Mouse (Mus musculus) left cerebral cortex, adult 2 months (tissue): ENCODE data around the gene Epb41l5. TPM values are rescaled to one million over a fixed set of nuclear protein-coding genes. Genes with fewer than 3 reads are reported as not detected.

ENCODE experiments used
- DNase-seq, 2 experiments: peaks; one replicate each; pipeline ENCODE4 v3.0.0; 2021 to 2022; ENCODE audit warnings: low spot score in 2 of 2, mixed read lengths in 1 of 2; ENCODE audit errors: extremely low spot score in 1 of 2
- H3K27ac ChIP-seq: fragments of 200-600 bp; 2 replicates; pipeline ENCODE4 v1.8.1; 2022
- H3K4me3 ChIP-seq: fragments of 200-600 bp; 2 replicates; pipeline ENCODE4 v1.8.1; 2022
- CTCF ChIP-seq: fragments of 200-600 bp; IDR thresholded peaks from 2 replicates; pipeline ENCODE4 v1.8.1; 2022; ENCODE audit warnings: antibody characterized with exemption, mild to moderate bottlenecking, moderate library complexity
- intact Hi-C: fragments of 180-260 bp; cut with DNase I; formaldehyde crosslinking; loops from one replicate; pipeline ENCODE4 v1.15.1; 2025
- long read RNA-seq, 2 experiments: library from polyadenylated mRNA; stranded (forward); transcript quantifications; one replicate each; pipeline ENCODE4 v2.0.0; 2021; ENCODE audit warnings: borderline mapping rate in 2 of 2
- total RNA-seq, 2 experiments: library from RNA; stranded (reverse); gene quantifications; 2 replicates each; pipeline ENCODE4 v1.2.3; 2021

Gene Epb41l5
- 1 to 10 TPM; 5.8 to 6.8 TPM for total RNA-seq
- long read RNA-seq, experiment 1, full-length matches to known transcripts: 2 of 4 reads
- long read RNA-seq, experiment 1, partial matches to known transcripts: 0 of 4 reads
- long read RNA-seq, experiment 1, other reads (novel, unspliced or antisense): 2 of 4 reads
- long read RNA-seq, experiment 2: 0 reads

DNA sequence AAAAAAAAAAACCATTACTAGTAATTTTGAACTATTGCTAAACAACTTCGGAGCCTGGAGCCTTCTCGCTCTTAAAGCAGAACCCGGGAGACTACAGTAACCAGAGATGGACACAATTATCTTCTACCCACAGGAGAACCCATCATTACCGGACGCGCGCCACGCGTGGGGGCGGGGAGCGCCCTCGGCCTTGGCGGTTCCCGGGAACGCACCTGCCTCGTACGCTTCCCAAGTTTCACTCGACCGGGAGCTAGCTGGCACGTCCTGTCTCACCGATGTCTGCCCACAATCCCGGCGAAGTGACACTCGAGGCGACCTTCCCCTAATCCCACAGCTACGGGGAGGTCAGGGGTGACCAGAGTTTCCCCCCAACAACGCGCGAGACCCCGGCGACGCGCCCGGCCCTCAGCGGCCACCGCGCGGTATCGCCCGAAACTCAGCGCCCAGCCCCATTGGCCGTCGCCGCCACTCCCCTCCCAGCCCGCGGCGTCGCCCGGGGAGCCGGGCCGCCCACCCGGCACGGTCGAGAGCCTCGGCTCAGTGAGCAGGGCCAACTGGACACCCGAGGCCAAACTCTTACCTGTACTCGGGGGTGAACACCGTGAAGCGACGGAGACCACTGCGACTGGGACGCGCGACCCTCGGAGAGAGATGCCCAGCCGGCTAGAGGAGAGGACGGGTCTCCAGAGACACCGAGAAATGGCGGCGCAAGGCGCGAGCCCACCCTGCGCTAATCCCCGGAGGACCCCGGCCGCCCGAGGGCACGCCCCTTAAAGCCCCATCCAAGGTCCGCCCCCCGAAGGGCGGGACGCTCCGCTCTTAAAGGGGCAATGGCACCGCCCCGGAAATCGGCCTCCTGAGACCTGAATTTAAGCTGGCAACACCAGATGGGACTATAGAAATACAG is at the start of gene Epb41l5:
Epb41l5 (minus strand) TSS at position 796 of the 907 bp plus-strand sequence.
- no peak; the same call in 1 of the 2 replicates for TF ChIP-seq CTCF
- H3K4me3 ChIP-seq: peak within 1 kb of the TSS; percentile 77
- DNase-seq: peak; percentile 60 to 64
- peak within 1 kb of the TSS; percentile 40; the same call in 1 of the 2 replicates for H3K27ac ChIP-seq
- intact Hi-C loops: no loop called here

DNA sequence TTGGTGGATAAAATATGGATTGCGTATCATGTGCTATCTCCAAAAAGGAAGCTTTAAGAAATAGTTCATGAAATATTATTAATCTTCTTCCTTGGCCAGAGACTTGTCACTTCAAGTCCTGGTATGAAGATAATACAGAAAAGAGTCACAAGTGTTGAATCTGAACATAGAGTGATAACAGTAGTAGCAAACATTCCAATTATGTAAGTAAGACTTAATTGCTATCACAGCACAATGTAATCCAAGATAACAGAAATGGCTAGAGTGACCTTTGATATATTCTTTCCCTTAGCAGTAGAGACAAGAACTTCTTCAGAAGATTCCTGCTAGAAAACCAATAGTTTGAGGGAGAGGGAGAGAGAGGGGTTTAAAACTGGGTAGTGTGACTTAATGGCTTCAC is 48.1 kb upstream of the Epb41l5 start:
- Histone ChIP-seq H3K27ac (no peak overlapping the region), H3K4me3 (no peak overlapping the region)
- intact Hi-C loops: loop anchor here (10.0 kb wide), 1 partner anchor 228 kb away; no protein-coding TSS in a partner anchor
- DNase-seq: no peak
- TF ChIP-seq CTCF: no peak

GRCm38 (mm10) chr1:119685773-119686558 is 37.2 kb upstream of the Epb41l5 start:
- Histone ChIP-seq H3K27ac (no peak overlapping the region), H3K4me3 (no peak overlapping the region)
- no peak for DNase-seq
- intact Hi-C loops: no loop called here
- peak; percentile 12; the same call in 1 of the 2 replicates for TF ChIP-seq CTCF

DNA sequence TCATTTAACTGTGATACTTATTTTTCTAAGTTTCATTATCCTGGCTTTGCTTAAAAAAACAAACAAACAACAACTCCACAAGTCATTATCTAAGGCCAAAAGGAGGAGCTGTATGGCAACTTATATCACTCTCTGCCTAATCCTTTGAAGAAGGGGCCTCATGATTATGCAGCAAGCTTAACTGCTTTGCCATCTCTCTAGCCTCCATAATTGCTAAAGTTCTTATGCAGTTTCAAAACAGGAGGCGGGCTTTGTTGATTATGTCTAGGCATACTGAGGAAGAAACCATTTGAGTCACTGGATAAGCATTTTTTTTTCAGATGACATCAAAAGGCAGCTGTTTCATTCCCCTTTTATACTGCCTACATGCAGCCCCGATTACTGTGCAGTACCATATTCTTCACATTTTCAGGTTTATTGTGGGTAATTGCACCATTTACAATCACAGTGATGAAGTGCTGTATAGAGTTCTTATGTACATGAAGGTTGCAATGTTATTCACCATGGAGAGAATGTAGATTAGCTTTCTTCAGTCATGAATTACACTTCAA is 32.9 kb upstream of the Epb41l5 start:
- TF ChIP-seq CTCF: no peak
- intact Hi-C loops: no loop called here
- Histone ChIP-seq H3K27ac (no peak overlapping the region), H3K4me3 (no peak overlapping the region)
- DNase-seq: no peak

- DNase-seq: peak; percentile 15 to 22
- H3K4me3 ChIP-seq: no peak overlapping the region
- intact Hi-C loops: loop anchor here (1.0 to 5.0 kb wide), 2 partner anchors 127 to 588 kb away; no protein-coding TSS in a partner anchor
Measured at GRCm38 (mm10) chr1:119674984-119675383, 26.2 kb upstream of the Epb41l5 start.

GRCm38 (mm10) chr1:119666904-119667303 is 18.1 kb upstream of the Epb41l5 start:
- Histone ChIP-seq H3K27ac (no peak overlapping the region), H3K4me3 (no peak overlapping the region)
- TF ChIP-seq CTCF: no peak
- intact Hi-C loops: no loop called here
- no peak for DNase-seq

More at GRCm38 (mm10) chr1:119674984-119675383, 26.2 kb upstream of the Epb41l5 start:
- no peak overlapping the region for H3K27ac ChIP-seq
- TF ChIP-seq CTCF: peak; percentile 90

DNA sequence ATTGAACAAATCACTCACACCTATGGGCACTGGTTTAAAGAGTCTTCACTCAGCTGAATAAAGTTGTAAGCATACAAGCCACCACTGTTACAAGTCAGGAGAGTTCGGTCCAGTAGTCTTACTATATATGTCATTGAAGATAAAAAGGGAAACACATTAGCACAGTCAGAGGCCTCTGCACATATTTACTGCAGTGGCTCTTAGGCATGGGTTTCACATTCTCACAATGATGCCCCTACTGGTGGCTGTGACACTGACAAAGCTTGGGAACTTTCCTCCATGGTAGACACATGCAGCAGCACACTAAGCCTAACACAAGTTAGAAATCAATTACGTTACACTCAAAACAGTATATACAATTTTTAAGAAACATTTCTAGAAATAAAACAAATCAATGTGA is 5.5 kb upstream of the Epb41l5 start:
- TF ChIP-seq CTCF: peak; percentile 39
- intact Hi-C loops: no loop called here
- DNase-seq: no peak
- Histone ChIP-seq H3K27ac (no peak overlapping the region), H3K4me3 (no peak overlapping the region)

GRCm38 (mm10) chr1:119650386-119650785 is 1.6 kb upstream of the Epb41l5 start:
- no peak overlapping the region for H3K27ac ChIP-seq
- no peak for DNase-seq
- TF ChIP-seq CTCF: no peak
- H3K4me3 ChIP-seq: no peak overlapping the region
- intact Hi-C loops: no loop called here

DNA sequence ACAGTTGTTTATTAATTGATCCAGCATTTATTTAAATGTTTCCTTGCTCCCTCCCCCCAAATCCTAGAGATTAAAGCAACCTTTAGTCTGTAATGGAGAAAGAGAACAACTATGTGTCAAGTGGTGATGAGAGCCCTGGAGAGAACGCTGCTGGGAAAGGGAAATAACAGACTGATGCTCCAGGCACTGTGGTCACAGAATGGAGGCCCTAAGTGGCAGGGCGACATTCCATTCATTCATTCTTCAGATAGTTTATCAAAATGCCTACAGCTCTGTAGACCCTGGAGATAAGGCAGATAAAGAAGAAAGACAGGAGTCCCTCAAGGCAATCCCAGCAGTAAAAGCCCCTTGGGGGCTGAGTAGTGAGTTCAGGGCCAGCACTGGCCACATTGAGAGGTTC is 827 bp upstream of the Epb41l5 start:
- no peak overlapping the region for H3K4me3 ChIP-seq
- no peak for DNase-seq
- TF ChIP-seq CTCF: no peak
- no peak overlapping the region for H3K27ac ChIP-seq
- intact Hi-C loops: no loop called here

DNA sequence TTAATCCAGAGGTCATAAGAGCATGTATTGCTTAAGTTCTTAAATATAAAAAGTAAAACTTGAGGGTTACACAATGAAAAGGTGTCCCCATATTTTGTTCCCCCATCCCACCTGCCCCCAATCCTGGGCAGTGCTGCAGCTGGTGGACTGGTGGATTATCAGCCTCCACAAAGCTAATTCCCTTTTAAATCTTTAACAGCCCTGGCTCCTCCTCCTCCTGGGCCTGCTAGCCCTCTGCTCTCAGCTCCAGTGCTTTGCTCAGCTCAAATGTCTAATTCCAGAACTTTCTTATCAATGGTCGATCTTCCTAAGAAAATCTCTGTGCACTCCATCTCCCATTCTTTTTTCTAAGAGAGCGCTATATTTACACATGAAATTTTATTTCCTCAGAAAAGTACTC is 2.4 kb downstream of the Epb41l5 start:
- Histone ChIP-seq H3K27ac (no peak overlapping the region), H3K4me3 (no peak overlapping the region)
- intact Hi-C loops: no loop called here
- DNase-seq: no peak
- no peak for TF ChIP-seq CTCF

- intact Hi-C loops: no loop called here
- Histone ChIP-seq H3K4me3 (no peak overlapping the region), H3K27ac (no peak overlapping the region)
- DNase-seq: no peak
- TF ChIP-seq CTCF: no peak
Measured at GRCm38 (mm10) chr1:119642367-119642766, 6.4 kb downstream of the Epb41l5 start.
